Mouse (Mus musculus) stomach, embryonic 16.5 days (tissue): ENCODE results near the gene Cdk5r1. TPM values are rescaled to one million over a fixed set of nuclear protein-coding genes. Genes with fewer than 3 reads are reported as not detected.

Experiments
- ATAC-seq: fragments of 200-750 bp; cut with Nextera tagmentation; 2 replicates; pipeline ENCODE4 v1.8.0; 2017; ENCODE audit warnings: moderate number of reproducible peaks, moderate TSS enrichment; ENCODE audit not compliant: insufficient read depth, low FRiP score
- H3K27ac ChIP-seq: fragments of 300-500 bp; sonication (generic); 2 replicates; pipeline ENCODE4 v1.5.1; 2014; ENCODE audit warnings: low read length
- H3K27me3 ChIP-seq: fragments of 300-500 bp; sonication (generic); 2 replicates; pipeline ENCODE4 v1.6.1; 2014; ENCODE audit warnings: low read length, control low read depth, mixed read lengths; ENCODE audit not compliant: control insufficient read depth, insufficient read depth
- H3K36me3 ChIP-seq: fragments of 300-500 bp; sonication (generic); 2 replicates; pipeline ENCODE4 v1.6.1; 2014; ENCODE audit warnings: low read length; ENCODE audit not compliant: control insufficient read depth, insufficient read depth
- H3K4me1 ChIP-seq: fragments of 300-500 bp; sonication (generic); 2 replicates; pipeline ENCODE4 v1.6.1; 2014; ENCODE audit warnings: low read length, control low read depth, mixed read lengths; ENCODE audit not compliant: control insufficient read depth, insufficient read depth
- H3K4me2 ChIP-seq: fragments of 300-500 bp; sonication (generic); 2 replicates; pipeline ENCODE4 v1.6.1; 2014; ENCODE audit warnings: low read depth, low read length, mixed read lengths
- H3K4me3 ChIP-seq: fragments of 300-500 bp; sonication (generic); replicated peaks from 2 replicates; pipeline ENCODE4 v1.5.1; 2014; ENCODE audit warnings: mild to moderate bottlenecking, low read length
- H3K9ac ChIP-seq: fragments of 300-500 bp; sonication (generic); 2 replicates; pipeline ENCODE4 v1.6.1; 2014; ENCODE audit warnings: low read length
- H3K9me3 ChIP-seq: fragments of 300-500 bp; sonication (generic); replicated peaks from 2 replicates; pipeline ENCODE4 v1.6.1; 2016; ENCODE audit warnings: low read length, control low read depth; ENCODE audit not compliant: control insufficient read depth
- WGBS: fragments of 180-500 bp; shearing (Covaris S2); extraction: QIAGEN DNeasy Blood & Tissue Kit; methylation state at CpG from one replicate; pipeline ENCODE4 v1.1.7; 2014; 5-methylcytosine and 5-hydroxymethylcytosine counted together
- polyA plus RNA-seq: library from polyadenylated mRNA; unstranded; fragments of >200 nt; fragmentation: Nextera tagmentation; extraction: Ambion mirVana; gene quantifications from 2 replicates; pipeline ENCODE4 v1.2.1, GENCODE M21; 2015

Gene Cdk5r1
- polyA plus RNA-seq, 1 experiment from 2014 or later = 1.3 TPM

GRCm38 (mm10) chr11:80518421-80519367 is 41.9 kb downstream of the Cdk5r1 start:
- 47% methylated on average over 9 of the region's 9 CpGs for WGBS

GRCm38 (mm10) chr11:80521148-80521547 is 44.3 kb downstream of the Cdk5r1 start:
- Histone ChIP-seq H3K4me1 (no peaks in the 10 kb centered on the region), H3K4me3 (no peak overlapping the region), H3K9ac (no peak overlapping the region), H3K27me3 (no peaks in the 10 kb centered on the region), H3K4me2 (no peak overlapping the region), H3K9me3 (no peaks in the 10 kb centered on the region), H3K36me3 (no peaks in the 10 kb centered on the region), H3K27ac (no peak overlapping the region)
- no peak for ATAC-seq
- WGBS = 58% methylated on average over 2 of the region's 2 CpGs

More at GRCm38 (mm10) chr11:80518421-80519367, 41.9 kb downstream of the Cdk5r1 start:
- ATAC-seq = no peak
- H3K27ac ChIP-seq = no peak overlapping the region
- H3K27me3 ChIP-seq = no peaks in the 10 kb centered on the region
- H3K9me3 ChIP-seq = no peaks in the 10 kb centered on the region
- no peaks in the 10 kb centered on the region for H3K4me1 ChIP-seq
- no peak overlapping the region for H3K9ac ChIP-seq
- H3K4me3 ChIP-seq = no peak overlapping the region
- no peaks in the 10 kb centered on the region for H3K36me3 ChIP-seq
- no peak overlapping the region for H3K4me2 ChIP-seq

GRCm38 (mm10) chr11:80522852-80523251 is 46.0 kb downstream of the Cdk5r1 start:
- Histone ChIP-seq H3K27ac (peak overlapping the region; percentile 8; the same call in 1 of the 2 replicates), H3K4me1 (no peaks in the 10 kb centered on the region), H3K9me3 (no peaks in the 10 kb centered on the region), H3K4me2 (no peak overlapping the region), H3K4me3 (no peak overlapping the region), H3K9ac (no peak overlapping the region), H3K27me3 (no peaks in the 10 kb centered on the region), H3K36me3 (no peaks in the 10 kb centered on the region)
- no peak for ATAC-seq
- 36% methylated on average over 2 of the region's 2 CpGs for WGBS

- no peaks in the 10 kb centered on the region for H3K27me3 ChIP-seq
- no peak overlapping the region for H3K9ac ChIP-seq
- WGBS = 71% methylated on average over 4 of the region's 4 CpGs
- no peak overlapping the region for H3K4me2 ChIP-seq
- no peak overlapping the region for H3K4me3 ChIP-seq
- H3K36me3 ChIP-seq = no peaks in the 10 kb centered on the region
- H3K27ac ChIP-seq = peak overlapping the region; percentile 8; the same call in 1 of the 2 replicates
- H3K4me1 ChIP-seq = no peaks in the 10 kb centered on the region
- ATAC-seq = no peak
- no peaks in the 10 kb centered on the region for H3K9me3 ChIP-seq
These were observed 46.6 kb downstream of the Cdk5r1 start for GRCm38 (mm10) chr11:80523410-80523809.

- ATAC-seq = no peak
- Histone ChIP-seq H3K4me2 (no peak overlapping the region), H3K9me3 (no peaks in the 10 kb centered on the region), H3K27ac (no peak overlapping the region), H3K4me1 (no peaks in the 10 kb centered on the region), H3K36me3 (no peaks in the 10 kb centered on the region), H3K27me3 (no peaks in the 10 kb centered on the region), H3K4me3 (no peak overlapping the region), H3K9ac (no peak overlapping the region)
- 84% methylated on average over 5 of the region's 5 CpGs for WGBS
These were observed 47.4 kb downstream of the Cdk5r1 start for GRCm38 (mm10) chr11:80524213-80524612.

GRCm38 (mm10) chr11:80527697-80528096 is 50.9 kb downstream of the Cdk5r1 start:
- H3K27ac ChIP-seq = no peak overlapping the region
- no peak overlapping the region for H3K4me3 ChIP-seq
- H3K4me2 ChIP-seq = no peak overlapping the region
- H3K9ac ChIP-seq = no peak overlapping the region
- no peaks in the 10 kb centered on the region for H3K36me3 ChIP-seq
- no peaks in the 10 kb centered on the region for H3K9me3 ChIP-seq
- no peaks in the 10 kb centered on the region for H3K27me3 ChIP-seq
- ATAC-seq = no peak
- H3K4me1 ChIP-seq = no peaks in the 10 kb centered on the region

GRCm38 (mm10) chr11:80529149-80529548 is 52.3 kb downstream of the Cdk5r1 start:
- Histone ChIP-seq H3K4me2 (no peak overlapping the region), H3K4me1 (no peaks in the 10 kb centered on the region), H3K27me3 (no peaks in the 10 kb centered on the region), H3K9ac (no peak overlapping the region), H3K4me3 (no peak overlapping the region), H3K36me3 (no peaks in the 10 kb centered on the region), H3K27ac (no peak overlapping the region), H3K9me3 (no peaks in the 10 kb centered on the region)
- no peak for ATAC-seq
- 82% methylated on average over 8 of the region's 8 CpGs for WGBS

Other genes starting within 250 kb of the Cdk5r1 start
- gene Rhbdl3, start 176.1 kb upstream of the Cdk5r1 start, polyA plus RNA-seq = 3.6 and 3.8 TPM in 2 replicates
- gene 5730455P16Rik, start 99.0 kb upstream of the Cdk5r1 start, polyA plus RNA-seq = 14.1 and 17.1 TPM in 2 replicates
- gene Zfp207, start 93.7 kb upstream of the Cdk5r1 start, polyA plus RNA-seq = 187 and 192 TPM in 2 replicates
- gene Psmd11, start 48.4 kb upstream of the Cdk5r1 start, polyA plus RNA-seq = 267 and 270 TPM in 2 replicates